Mouse (Mus musculus) cortical plate, adult 2 months (tissue): Measurements from ENCODE around the gene Vav2. TPM values are rescaled to one million over a fixed set of nuclear protein-coding genes. Genes with fewer than 3 reads are reported as not detected.

ENCODE experiments used
- H3K27ac ChIP-seq: fragments of 200-500 bp; 2 replicates; pipeline ENCODE4 v1.5.1; 2012; ENCODE audit warnings: low read length, control low read depth, inconsistent platforms; ENCODE audit not compliant: insufficient read depth
- H3K4me1 ChIP-seq: fragments of 200-500 bp; 2 replicates; pipeline ENCODE4 v1.6.1; 2011; ENCODE audit warnings: low read length; ENCODE audit not compliant: control insufficient read depth, insufficient read depth
- H3K4me3 ChIP-seq: fragments of 200-500 bp; 2 replicates; pipeline ENCODE4 v1.5.1; 2011; ENCODE audit warnings: mild to moderate bottlenecking, low read length, control low read depth; ENCODE audit not compliant: insufficient read depth
- CTCF ChIP-seq: fragments of 200-500 bp; IDR thresholded peaks from 2 replicates; pipeline ENCODE4 v1.5.1; 2011; ENCODE audit warnings: mild to moderate bottlenecking, control low read depth, low read length; ENCODE audit not compliant: insufficient read depth; ENCODE audit errors: extremely low read depth
- POLR2A ChIP-seq: fragments of 200-500 bp; IDR thresholded peaks from 2 replicates; pipeline ENCODE4 v1.6.1; 2011; ENCODE audit warnings: mild to moderate bottlenecking, low read length, control low read depth; ENCODE audit not compliant: insufficient read depth; ENCODE audit errors: extremely low read depth
- polyA plus RNA-seq: library from polyadenylated mRNA; depleted of rRNA; stranded (reverse); fragments of >200 nt; gene quantifications from 2 replicates; pipeline ENCODE4 v1.2.3, GENCODE M21; 2012

Gene Vav2
- polyA plus RNA-seq, 1 experiment: 10.4 TPM

- Histone ChIP-seq H3K4me3 (no peak overlapping the region), H3K4me1 (no peaks in the 10 kb centered on the region), H3K27ac (no peak overlapping the region)
- TF ChIP-seq CTCF (no peak), POLR2A (no peak)
These were observed 98.9 kb downstream of the Vav2 start for GRCm38 (mm10) chr2:27327886-27328285.

- H3K4me3 ChIP-seq: no peak overlapping the region
- H3K4me1 ChIP-seq: no peaks in the 10 kb centered on the region
- TF ChIP-seq CTCF: no peak
- H3K27ac ChIP-seq: no peak overlapping the region
These were observed 99.8 kb downstream of the Vav2 start for GRCm38 (mm10) chr2:27327076-27327475.

DNA sequence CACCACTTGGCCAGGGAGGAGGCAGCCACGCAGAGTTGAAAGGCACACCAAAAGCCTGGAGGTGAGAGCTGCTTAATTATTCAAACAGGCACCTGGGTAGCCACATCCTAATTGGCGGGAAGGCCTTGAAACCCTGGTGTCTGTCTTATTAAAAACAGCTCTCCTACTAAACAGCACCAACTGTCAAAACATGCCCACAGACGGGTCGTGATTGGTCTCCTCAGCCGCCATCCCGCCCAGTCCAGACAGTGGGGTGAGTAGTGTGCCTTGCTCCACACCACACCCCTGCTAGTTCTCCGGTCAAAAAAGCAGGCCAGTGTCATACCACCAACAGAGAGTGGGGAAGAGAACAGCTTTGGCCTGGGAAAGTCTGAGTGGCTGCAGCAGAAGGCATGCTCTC is 100.5 kb downstream of the Vav2 start:
- Histone ChIP-seq H3K4me3 (no peak overlapping the region), H3K4me1 (no peaks in the 10 kb centered on the region), H3K27ac (no peak overlapping the region)
- TF ChIP-seq CTCF: no peak
- TF ChIP-seq POLR2A: no peak

DNA sequence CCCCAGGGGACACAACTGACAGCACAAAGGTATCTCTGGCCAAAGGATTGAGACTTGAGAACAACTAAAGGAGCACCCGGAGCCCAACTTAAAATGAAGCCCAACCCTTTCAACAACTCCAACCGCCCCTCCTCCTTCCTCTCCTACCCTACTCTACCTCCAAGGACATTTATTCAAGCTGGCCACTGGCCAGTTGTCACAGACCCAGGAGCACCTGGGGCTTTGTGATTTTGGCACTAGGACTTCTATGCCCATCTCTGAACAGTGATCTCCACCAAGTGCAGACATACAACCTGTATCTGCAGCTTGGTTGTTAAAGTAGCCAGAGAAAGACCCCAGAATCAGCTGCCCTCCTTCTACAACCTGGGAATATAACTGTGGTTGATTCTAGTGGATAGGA is 102.1 kb downstream of the Vav2 start:
- Histone ChIP-seq H3K27ac (no peak overlapping the region), H3K4me3 (no peak overlapping the region), H3K4me1 (no peaks in the 10 kb centered on the region)
- no peak for TF ChIP-seq CTCF

GRCm38 (mm10) chr2:27321431-27321875 is 105.4 kb downstream of the Vav2 start:
- TF ChIP-seq CTCF: no peak
- no peak for TF ChIP-seq POLR2A
- no peaks in the 10 kb centered on the region for H3K4me1 ChIP-seq
- no peak overlapping the region for H3K27ac ChIP-seq
- H3K4me3 ChIP-seq: no peak overlapping the region

- Histone ChIP-seq H3K27ac (no peak overlapping the region), H3K4me3 (no peak overlapping the region)
- no peak for TF ChIP-seq POLR2A
- TF ChIP-seq CTCF: no peak
These were observed 106.0 kb downstream of the Vav2 start for GRCm38 (mm10) chr2:27320820-27321219.

GRCm38 (mm10) chr2:27318606-27319005 is 108.2 kb downstream of the Vav2 start:
- no peak for TF ChIP-seq CTCF
- TF ChIP-seq POLR2A: no peak
- no peaks in the 10 kb centered on the region for H3K4me1 ChIP-seq
- H3K4me3 ChIP-seq: no peak overlapping the region
- no peak overlapping the region for H3K27ac ChIP-seq

More at GRCm38 (mm10) chr2:27320820-27321219, 106.0 kb downstream of the Vav2 start:
- H3K4me1 ChIP-seq: no peaks in the 10 kb centered on the region

GRCm38 (mm10) chr2:27318197-27318596 is 108.6 kb downstream of the Vav2 start:
- H3K4me3 ChIP-seq: no peak overlapping the region
- no peak for TF ChIP-seq CTCF
- no peak for TF ChIP-seq POLR2A
- no peak overlapping the region for H3K27ac ChIP-seq
- H3K4me1 ChIP-seq: no peaks in the 10 kb centered on the region

DNA sequence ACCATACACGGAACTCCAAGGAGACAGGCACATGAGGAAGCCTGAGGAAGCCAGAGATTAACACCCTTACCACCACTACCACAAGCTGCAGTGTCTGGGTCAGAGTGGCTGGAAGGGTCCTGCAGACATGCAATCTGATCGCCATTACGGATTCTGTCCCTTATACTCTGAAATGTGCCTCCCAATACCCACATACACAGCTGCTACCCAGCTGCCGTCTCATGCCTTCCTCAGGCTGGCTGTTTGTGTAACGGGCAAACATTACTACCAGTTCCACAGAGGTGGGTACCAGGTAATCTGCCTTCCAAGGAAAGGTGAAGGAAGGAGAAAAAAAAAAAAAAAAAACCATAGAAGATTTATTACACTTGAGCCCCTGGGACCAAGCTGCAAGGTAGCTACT is 110.7 kb downstream of the Vav2 start:
- Histone ChIP-seq H3K27ac (no peak overlapping the region), H3K4me1 (no peaks in the 10 kb centered on the region), H3K4me3 (no peak overlapping the region)
- TF ChIP-seq CTCF (no peak), POLR2A (no peak)

- TF ChIP-seq POLR2A (no peak), CTCF (no peak)
- no peaks in the 10 kb centered on the region for H3K4me1 ChIP-seq
- no peak overlapping the region for H3K27ac ChIP-seq
- H3K4me3 ChIP-seq: no peak overlapping the region
These were observed 112.6 kb downstream of the Vav2 start for GRCm38 (mm10) chr2:27314269-27314668.

- TF ChIP-seq CTCF: no peak
- TF ChIP-seq POLR2A: no peak
- H3K4me1 ChIP-seq: no peaks in the 10 kb centered on the region
- no peak overlapping the region for H3K27ac ChIP-seq
- H3K4me3 ChIP-seq: no peak overlapping the region
These were observed 114.3 kb downstream of the Vav2 start for GRCm38 (mm10) chr2:27312500-27312899.
